Mouse (Mus musculus) spleen, embryonic (tissue): ENCODE data around the gene Sstr4.

Source experiments
- CTCF ChIA-PET: fragments of 350-600 bp; sonication (Branson Sonifier 250); formaldehyde crosslinking; loops from one replicate; lab custom pipeline; 2022; lab: Charles Lee

Sstr4 gene

DNA sequence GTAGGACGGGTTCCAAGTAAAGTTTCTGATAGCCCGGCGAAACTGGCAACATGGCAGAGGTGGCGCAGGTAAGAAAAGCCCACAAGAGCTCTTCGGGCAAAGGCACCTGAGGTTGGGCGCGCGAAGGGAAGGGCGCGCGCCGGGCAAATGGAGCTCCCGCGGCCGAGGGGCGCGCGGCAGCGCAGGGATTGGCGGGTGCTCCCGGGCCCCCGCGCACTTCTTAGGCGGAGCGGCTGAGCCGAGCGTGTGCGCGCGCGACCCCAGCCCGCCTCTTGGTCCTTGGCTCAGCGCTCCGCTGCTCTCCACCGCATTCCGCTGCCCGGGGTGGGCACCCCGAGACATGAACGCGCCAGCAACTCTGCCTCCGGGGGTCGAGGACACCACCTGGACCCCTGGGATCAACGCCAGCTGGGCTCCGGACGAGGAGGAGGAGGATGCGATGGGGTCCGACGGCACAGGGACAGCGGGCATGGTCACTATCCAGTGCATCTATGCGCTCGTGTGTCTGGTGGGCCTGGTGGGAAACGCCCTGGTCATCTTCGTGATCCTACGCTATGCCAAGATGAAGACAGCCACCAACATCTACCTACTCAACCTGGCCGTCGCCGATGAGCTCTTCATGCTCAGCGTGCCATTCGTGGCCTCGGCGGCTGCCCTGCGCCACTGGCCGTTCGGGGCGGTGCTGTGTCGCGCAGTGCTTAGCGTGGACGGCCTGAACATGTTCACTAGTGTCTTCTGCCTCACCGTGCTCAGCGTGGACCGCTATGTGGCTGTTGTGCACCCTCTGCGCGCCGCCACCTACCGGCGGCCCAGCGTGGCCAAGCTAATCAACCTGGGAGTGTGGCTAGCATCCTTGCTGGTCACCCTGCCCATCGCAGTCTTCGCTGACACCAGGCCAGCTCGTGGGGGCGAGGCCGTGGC is at the start of gene Sstr4:
TSS of gene Sstr4 (plus strand) at position 214 of the 921 bp plus-strand sequence.
- CTCF ChIA-PET, result no interaction called here

GRCm38 (mm10) chr2:148345373-148345772 is 49.8 kb upstream of the Sstr4 start:
- CTCF ChIA-PET, result no interaction called here

DNA sequence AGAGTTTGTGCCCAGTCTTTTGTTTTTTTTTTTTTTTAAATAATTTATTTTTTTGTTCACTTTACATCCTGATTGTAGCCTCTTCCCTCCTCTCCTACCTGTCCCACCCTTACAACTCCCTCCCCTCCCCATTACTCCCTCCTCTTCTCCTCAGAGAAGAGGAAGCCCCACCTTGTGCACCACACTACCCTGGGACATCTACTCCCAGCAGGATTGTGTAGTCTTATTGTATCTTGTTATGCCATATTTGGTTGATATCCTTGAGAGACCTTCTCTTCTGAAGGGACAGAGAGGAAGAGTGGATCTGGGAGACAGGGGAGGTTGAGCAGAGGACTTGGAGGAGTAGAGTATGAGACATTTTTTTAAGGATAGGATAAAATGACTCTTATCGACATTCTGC is 48.2 kb upstream of the Sstr4 start:
- CTCF ChIA-PET, result no interaction called here

- CTCF ChIA-PET, result no interaction called here
These were observed 45.4 kb upstream of the Sstr4 start for GRCm38 (mm10) chr2:148349509-148350307.

DNA sequence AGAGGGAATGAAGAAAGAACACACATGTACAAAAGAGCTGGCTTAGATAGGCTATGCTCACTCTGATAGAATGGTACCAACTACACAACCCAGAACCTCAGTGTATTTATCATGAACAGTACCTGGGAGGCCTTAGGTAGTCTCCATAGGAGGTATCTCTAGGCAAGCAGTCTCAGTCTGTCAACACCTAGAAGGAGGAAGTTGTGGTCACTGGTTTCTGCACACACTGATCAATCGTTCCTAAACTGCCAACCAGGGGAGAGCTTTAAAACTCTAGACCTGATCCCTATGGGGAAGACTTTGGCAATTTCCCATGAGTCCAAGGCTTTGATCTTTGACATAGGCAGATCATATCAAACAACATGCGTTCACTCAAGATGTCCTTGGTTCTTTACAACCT is 44.7 kb upstream of the Sstr4 start:
- CTCF ChIA-PET, result no interaction called here

DNA sequence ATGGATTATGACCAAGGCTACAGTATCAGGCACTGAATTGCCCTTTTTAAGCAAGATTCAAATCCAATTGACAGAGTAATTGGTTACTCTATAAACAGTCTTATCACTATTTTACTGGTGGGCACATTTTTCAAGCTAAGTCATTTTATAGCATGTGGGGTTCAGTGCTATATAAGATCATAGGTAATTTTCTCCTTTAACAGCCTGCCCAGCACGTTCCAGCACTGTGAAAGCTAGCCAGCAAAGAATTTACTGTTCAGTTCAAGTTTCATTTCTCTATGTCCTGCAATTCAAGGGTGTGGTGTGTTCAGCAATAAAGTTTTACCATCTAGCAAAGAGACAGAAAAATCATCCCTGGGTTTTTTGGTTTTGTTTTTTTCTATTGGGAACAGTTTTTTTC is 42.5 kb upstream of the Sstr4 start:
- CTCF ChIA-PET, result no interaction called here

- CTCF ChIA-PET, result no interaction called here
These were observed 38.0 kb upstream of the Sstr4 start for GRCm38 (mm10) chr2:148357145-148357544.

- CTCF ChIA-PET, result no interaction called here
These were observed 30.6 kb upstream of the Sstr4 start for GRCm38 (mm10) chr2:148364536-148364935.

GRCm38 (mm10) chr2:148365227-148365626 is 29.9 kb upstream of the Sstr4 start:
- CTCF ChIA-PET, result no interaction called here

DNA sequence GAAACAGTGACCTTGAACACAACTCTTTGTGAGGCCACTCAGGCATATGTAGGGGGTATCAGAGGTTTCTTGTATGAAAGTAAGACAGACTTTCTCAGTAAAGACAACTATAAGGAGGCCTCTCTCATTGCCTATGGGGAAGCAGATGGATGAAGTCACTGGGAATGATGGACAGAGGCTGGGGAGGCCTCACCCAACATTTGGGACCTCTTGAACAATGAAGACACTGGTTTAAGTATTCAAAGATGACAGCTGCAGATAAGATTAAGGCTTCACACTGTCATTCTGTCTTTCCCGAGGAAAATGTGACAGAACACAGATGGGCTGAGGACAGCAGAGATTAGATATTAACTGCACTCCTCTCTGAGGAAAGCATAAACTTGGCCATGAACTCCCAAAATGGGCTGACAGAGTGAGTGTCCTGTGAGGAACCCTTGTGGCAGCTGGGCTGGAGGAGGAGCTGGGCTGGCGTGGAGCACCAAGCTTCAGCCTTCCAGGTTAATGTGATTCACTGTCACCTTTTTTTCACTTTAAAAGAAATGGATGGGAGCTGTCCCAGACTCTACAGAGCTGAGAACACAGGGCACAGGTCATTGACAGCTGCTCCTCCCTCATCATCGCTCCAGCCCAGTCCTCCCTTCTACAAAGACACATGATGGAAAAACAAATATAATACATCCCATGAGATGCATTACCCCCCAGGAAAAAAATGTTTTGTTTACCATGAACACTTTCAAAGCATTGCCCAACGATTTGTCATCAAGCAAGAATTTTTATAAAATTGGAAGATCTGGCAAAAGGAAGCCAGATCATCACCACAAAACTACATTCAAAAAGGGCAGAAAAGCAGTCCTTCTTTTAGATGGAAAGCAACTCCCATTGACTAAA is 23.2 kb upstream of the Sstr4 start:
- CTCF ChIA-PET, result no interaction called here

GRCm38 (mm10) chr2:148373602-148374071 is 21.5 kb upstream of the Sstr4 start:
- CTCF ChIA-PET, result no interaction called here

- CTCF ChIA-PET, result interaction anchor here (0.7 to 1.1 kb wide), 3 partner anchors 202 to 272 kb away, joined by 3 to 8 read pairs (median 4); no protein-coding TSS in a partner anchor
These were observed 19.6 kb upstream of the Sstr4 start for GRCm38 (mm10) chr2:148375326-148376150.

DNA sequence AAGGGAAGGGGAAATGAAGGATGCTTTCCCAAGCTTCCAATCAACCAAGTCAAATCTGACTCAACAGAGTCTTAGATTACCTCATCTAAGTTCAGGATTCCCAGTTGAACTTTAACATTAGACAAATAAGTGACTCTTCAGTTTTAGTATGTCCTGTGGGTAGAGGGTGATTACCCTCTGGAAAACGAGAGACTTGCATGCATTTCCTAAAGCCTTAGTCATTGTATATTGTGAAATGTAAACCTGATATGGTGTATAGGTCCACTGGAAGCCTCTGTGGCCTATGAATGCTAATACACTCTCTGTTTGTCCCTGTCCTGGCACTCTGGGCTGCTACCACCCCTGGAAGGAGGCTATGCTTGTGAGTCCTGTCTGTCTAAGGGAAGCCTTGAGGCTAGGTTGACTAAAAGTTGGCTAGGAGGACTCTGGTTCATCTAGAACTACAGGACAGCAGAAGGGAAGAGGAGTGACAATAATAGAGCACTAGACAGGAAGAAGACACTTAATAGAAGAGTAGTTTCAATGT is 16.3 kb upstream of the Sstr4 start:
- CTCF ChIA-PET, result no interaction called here

DNA sequence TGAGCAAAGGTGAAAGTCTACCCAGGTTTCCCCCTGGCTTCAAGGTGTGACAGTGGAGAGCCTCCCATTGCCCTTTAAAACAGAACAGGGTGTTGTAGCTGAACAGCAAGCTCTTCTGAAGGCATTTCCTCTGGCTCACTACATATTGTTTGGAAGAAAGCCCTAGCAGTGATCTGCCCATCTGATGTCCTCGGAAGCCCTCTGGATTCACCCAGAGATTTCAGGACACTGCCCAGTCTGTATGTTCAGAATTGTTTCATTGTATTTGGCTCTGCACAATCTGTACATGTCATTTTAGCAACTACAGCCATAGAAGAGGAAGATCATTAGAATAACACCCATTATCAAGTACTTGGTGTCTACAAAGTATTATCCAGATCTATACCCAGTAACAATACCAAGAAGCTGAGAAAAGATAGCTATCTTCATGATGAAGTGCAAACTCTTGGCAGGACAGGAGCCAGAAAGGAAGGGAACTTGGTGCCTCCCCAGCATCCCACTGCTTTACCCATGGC is 15.2 kb upstream of the Sstr4 start:
- CTCF ChIA-PET, result no interaction called here

DNA sequence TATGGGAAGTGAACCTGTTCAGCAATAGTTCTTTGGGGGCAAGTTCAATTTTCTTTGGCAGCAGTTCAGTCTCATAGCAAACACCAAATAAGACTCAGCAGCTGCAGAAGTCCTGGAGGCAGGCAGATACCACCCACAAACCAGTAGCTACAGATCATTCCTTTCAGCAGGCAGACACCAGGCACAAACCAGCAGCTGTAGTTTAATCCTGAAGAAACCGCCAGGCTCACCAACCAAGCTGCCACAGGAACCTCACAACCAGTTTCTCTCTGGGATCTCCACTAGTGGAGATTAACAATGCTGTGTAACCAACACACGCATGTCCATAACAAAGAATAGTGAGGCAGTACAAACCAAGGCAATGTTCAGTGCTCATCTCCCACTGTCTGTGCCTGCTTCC is 14.1 kb upstream of the Sstr4 start:
- CTCF ChIA-PET, result no interaction called here

GRCm38 (mm10) chr2:148386476-148386875 is 8.7 kb upstream of the Sstr4 start:
- CTCF ChIA-PET, result no interaction called here

DNA sequence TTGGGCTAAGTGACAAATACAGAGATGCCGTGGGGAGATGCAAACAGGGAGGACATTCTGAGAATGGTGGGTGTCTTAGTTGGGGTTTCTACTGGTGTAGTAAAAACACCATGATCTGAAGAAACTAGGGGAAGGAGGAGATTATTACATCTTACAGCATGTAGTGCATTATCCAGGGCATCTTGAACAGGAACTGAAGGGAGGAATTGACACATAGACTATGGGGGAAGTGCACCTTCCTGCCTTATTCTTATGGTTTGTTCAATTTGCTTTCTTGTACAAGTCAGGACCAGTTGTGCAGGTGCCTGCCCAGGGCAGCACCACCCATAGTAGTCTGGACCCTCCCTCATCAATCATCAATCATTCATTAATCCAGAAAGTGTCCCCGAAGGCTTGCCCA is 8.2 kb upstream of the Sstr4 start:
- CTCF ChIA-PET, result no interaction called here

GRCm38 (mm10) chr2:148387652-148388581 is 7.2 kb upstream of the Sstr4 start:
- CTCF ChIA-PET, result no interaction called here

DNA sequence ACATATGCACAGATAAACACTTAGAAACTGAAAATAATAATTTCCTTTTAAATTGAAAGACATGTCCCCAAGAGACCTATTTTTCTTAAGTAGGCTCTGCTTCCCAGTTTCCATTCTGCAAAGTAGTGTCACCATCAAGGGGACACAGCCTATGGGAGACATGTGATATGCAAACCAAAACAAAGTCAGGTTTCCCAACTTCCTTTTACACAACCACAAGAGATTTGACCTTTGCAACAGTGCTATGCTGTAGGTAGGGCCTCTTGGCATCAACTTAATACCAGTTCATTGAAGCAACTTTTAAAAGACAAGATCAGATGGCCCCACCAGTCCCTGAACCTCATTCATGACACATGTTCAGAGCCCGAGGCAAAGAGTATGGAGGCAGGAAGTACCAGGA is 2.0 kb upstream of the Sstr4 start:
- CTCF ChIA-PET, result no interaction called here
